In the genomic region with DNA sequence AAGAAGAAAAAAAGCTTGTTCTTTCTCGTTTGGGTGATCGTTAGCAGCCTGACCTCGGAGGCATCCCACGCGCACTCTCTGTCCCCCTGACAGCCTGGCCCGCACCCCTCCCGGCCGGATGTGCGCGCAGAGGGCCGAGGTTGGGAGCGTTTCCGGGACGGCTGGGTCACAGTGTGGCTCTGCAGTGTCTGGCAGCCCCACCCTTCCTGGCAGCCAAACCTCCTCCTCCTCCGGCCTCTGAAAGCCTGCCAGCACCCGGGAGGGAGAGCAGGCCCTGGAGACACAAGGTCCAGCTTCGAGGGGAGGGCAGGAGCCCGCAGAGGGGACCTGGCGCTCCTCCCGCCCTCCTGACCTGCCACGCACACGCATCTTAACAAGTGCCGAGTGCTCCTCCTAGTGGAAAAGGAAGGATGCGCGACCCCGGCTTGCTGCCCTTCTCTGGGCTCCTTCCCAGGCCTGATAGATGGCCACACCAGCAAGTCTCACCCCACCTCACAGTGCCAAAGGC, we compare ENCODE assay signal across 8 mouse cellular contexts.
DNase-seq lines count a peak whose midpoint lies in the region; ATAC-seq and TF ChIP-seq lines count a peak whose summit lies in the region.

No protein-coding gene starts in this region.

- H3K9ac ChIP-seq in forebrain, embryonic 13.5 days, result peak overlapping the region; percentile 63
- H3K9ac ChIP-seq in liver, embryonic 16.5 days (ENCODE audit: low read depth, low read length), result peak overlapping the region; percentile 36; the same call in 1 of the 2 replicates
- peak overlapping the region; percentile 41 for H3K9ac ChIP-seq in neural tube, embryonic 12.5 days
- peak overlapping the region; percentile 23 for H3K9ac ChIP-seq in stomach, postnatal 0 days (ENCODE audit: low read length)

- peak; percentile 90 for ATAC-seq in CD4-positive, CD25-positive, alpha-beta regulatory T cell, adult 4 months
- peak; percentile 72 for ATAC-seq in forebrain, embryonic 13.5 days
- peak; percentile 91 for ATAC-seq in liver, embryonic 16.5 days (ENCODE audit: low read depth)
- ATAC-seq in neural tube, embryonic 12.5 days (ENCODE audit: low FRiP score, low read depth), result peak; percentile 67
- peak; percentile 87 for ATAC-seq in stomach, postnatal 0 days (ENCODE audit: low FRiP score, low TSS enrichment)

- H3K4me2 ChIP-seq in forebrain, embryonic 13.5 days, result peak overlapping the region; percentile 76
- H3K4me2 ChIP-seq in liver, embryonic 16.5 days (ENCODE audit: low read depth, low read length), result peak overlapping the region; percentile 70
- H3K4me2 ChIP-seq in neural tube, embryonic 12.5 days (replicated peaks), result peak overlapping the region; percentile 70
- H3K4me2 ChIP-seq in stomach, postnatal 0 days (replicated peaks; ENCODE audit: low read depth), result peak overlapping the region; percentile 51

- TF ChIP-seq EP300 in stomach, postnatal 0 days (optimal IDR thresholded peaks at IDR 0.05), result no peak

- no peak overlapping the region for H3K27ac ChIP-seq in forebrain, embryonic 13.5 days
- peak overlapping the region; percentile 42 for H3K27ac ChIP-seq in liver, embryonic 16.5 days (ENCODE audit: low read length)
- no peak overlapping the region for H3K27ac ChIP-seq in neural tube, embryonic 12.5 days
- H3K27ac ChIP-seq in stomach, postnatal 0 days (replicated peaks), result peak overlapping the region; percentile 86

- H3K36me3 ChIP-seq in forebrain, embryonic 13.5 days (ENCODE audit: poor library complexity, severe bottlenecking), result no peaks in the 10 kb centered on the region
- H3K36me3 ChIP-seq in liver, embryonic 16.5 days (ENCODE audit: control insufficient read depth, insufficient read depth), result no peaks in the 10 kb centered on the region
- H3K36me3 ChIP-seq in neural tube, embryonic 12.5 days, result no peaks in the 10 kb centered on the region
- no peaks in the 10 kb centered on the region for H3K36me3 ChIP-seq in stomach, postnatal 0 days (ENCODE audit: control insufficient read depth, insufficient read depth, low read length)

- peaks cover 22% of the 10 kb centered on the region for H3K4me1 ChIP-seq in forebrain, embryonic 13.5 days
- peaks cover 16% of the 10 kb centered on the region for H3K4me1 ChIP-seq in liver, embryonic 16.5 days (ENCODE audit: control insufficient read depth, low read depth, low read length)
- peaks cover 22% of the 10 kb centered on the region for H3K4me1 ChIP-seq in neural tube, embryonic 12.5 days
- H3K4me1 ChIP-seq in stomach, postnatal 0 days (replicated peaks; ENCODE audit: control insufficient read depth, insufficient read depth), result peaks cover 10% of the 10 kb centered on the region

- H3K9me3 ChIP-seq in forebrain, embryonic 13.5 days (replicated peaks), result no peaks in the 10 kb centered on the region
- no peaks in the 10 kb centered on the region for H3K9me3 ChIP-seq in liver, embryonic 16.5 days (replicated peaks; ENCODE audit: control insufficient read depth, low read length)
- H3K9me3 ChIP-seq in neural tube, embryonic 12.5 days, result no peaks in the 10 kb centered on the region
- H3K9me3 ChIP-seq in stomach, postnatal 0 days (ENCODE audit: control insufficient read depth, low read length), result no peaks in the 10 kb centered on the region

- intact Hi-C loops in heart, postnatal 10 days (cut with DNase I), result loop anchor here (1.0 to 2.0 kb wide), 5 partner anchors 118 to 459 kb away; no protein-coding TSS in a partner anchor

- peaks cover 50% of the 10 kb centered on the region for H3K27me3 ChIP-seq in forebrain, embryonic 13.5 days
- no peaks in the 10 kb centered on the region; the same call in 1 of the 2 replicates for H3K27me3 ChIP-seq in liver, embryonic 16.5 days (ENCODE audit: control insufficient read depth, insufficient read depth, low read depth, low read length)
- H3K27me3 ChIP-seq in neural tube, embryonic 12.5 days (replicated peaks), result peaks cover 33% of the 10 kb centered on the region
- no peaks in the 10 kb centered on the region for H3K27me3 ChIP-seq in stomach, postnatal 0 days (ENCODE audit: control insufficient read depth, insufficient read depth, low read length)

- under 1% methylated on average over 20 of the region's 26 CpGs for WGBS in forebrain, embryonic 13.5 days
- WGBS in large intestine, adult 2 months, result under 1% methylated on average over 26 of the region's 26 CpGs
- WGBS in liver, embryonic 16.5 days (ENCODE audit: insufficient replicate concordance), result under 1% methylated on average over 26 of the region's 26 CpGs
- WGBS in neural tube, embryonic 12.5 days, result under 1% methylated on average over 26 of the region's 26 CpGs
- WGBS in stomach, postnatal 0 days, result under 1% methylated on average over 26 of the region's 26 CpGs

- TF ChIP-seq CTCF in stomach, postnatal 0 days (IDR thresholded peaks at IDR 0.05; ENCODE audit: low read depth), result peak; percentile 89

- H3K4me3 ChIP-seq in forebrain, embryonic 13.5 days, result peak overlapping the region; percentile 41
- H3K4me3 ChIP-seq in liver, embryonic 16.5 days (ENCODE audit: low read depth, low read length), result peak overlapping the region; percentile 47
- H3K4me3 ChIP-seq in neural tube, embryonic 12.5 days, result peak overlapping the region; percentile 27
- H3K4me3 ChIP-seq in stomach, postnatal 0 days (ENCODE audit: low read depth, low read length), result peak overlapping the region; percentile 19

- DNase-seq in c-Kit-positive CD71-positive TER-119-positive erythroid progenitor cells, embryonic 14.5 days (ENCODE audit: low spot score), result peak; percentile 40
- peak; percentile 97 to 98 for DNase-seq in heart, postnatal 10 days
- peak; percentile 76 for DNase-seq in large intestine, adult 2 months (ENCODE audit: low read depth, low spot score)
- peak; percentile 92 for DNase-seq in stomach, postnatal 0 days (ENCODE audit: low spot score)

Comparison
In these comparisons a context has a peak if more than half of its experiments do, and no peak if none do; other contexts are left out.
1. DNase-seq: peak in every context shown above with its lines; median percentile 98 in heart, postnatal 10 days; 92 in stomach, postnatal 0 days; 76 in large intestine, adult 2 months; 40 in c-Kit-positive CD71-positive TER-119-positive erythroid progenitor cells, embryonic 14.5 days.
2. H3K27ac ChIP-seq: peak in liver, embryonic 16.5 days (single experiment) and stomach, postnatal 0 days (single experiment); none in forebrain, embryonic 13.5 days (single experiment) and neural tube, embryonic 12.5 days (single experiment).
3. Peak in every context shown above with its lines, with median percentiles within 50 percentile points of each other: ATAC-seq, H3K4me2 ChIP-seq, H3K4me3 ChIP-seq and H3K9ac ChIP-seq.